Mouse (Mus musculus) heart, embryonic 12.5 days (tissue): ENCODE data around the gene Scg5. TPM values are rescaled to one million over a fixed set of nuclear protein-coding genes. Genes with fewer than 3 reads are reported as not detected.

Experiments
- ATAC-seq: fragments of 200-750 bp; cut with Nextera tagmentation; 2 replicates; pipeline ENCODE4 v1.8.0; 2017; ENCODE audit warnings: moderate TSS enrichment, moderate library complexity; ENCODE audit not compliant: insufficient number of reproducible peaks, low FRiP score
- H3K27ac ChIP-seq: fragments of 300-500 bp; sonication (generic); 2 replicates; pipeline ENCODE4 v1.5.1; 2016; ENCODE audit warnings: mild to moderate bottlenecking, moderate library complexity; ENCODE audit not compliant: poor library complexity, severe bottlenecking
- H3K27me3 ChIP-seq: fragments of 300-500 bp; sonication (generic); replicated peaks from 2 replicates; pipeline ENCODE4 v1.6.1; 2016; ENCODE audit warnings: mild to moderate bottlenecking, moderate library complexity
- H3K36me3 ChIP-seq: fragments of 300-500 bp; sonication (generic); 2 replicates; pipeline ENCODE4 v1.6.1; 2016; ENCODE audit warnings: mild to moderate bottlenecking, moderate library complexity
- H3K4me1 ChIP-seq: fragments of 300-500 bp; sonication (generic); replicated peaks from 2 replicates; pipeline ENCODE4 v1.6.1; 2016; ENCODE audit warnings: mild to moderate bottlenecking
- H3K4me2 ChIP-seq: fragments of 300-500 bp; sonication (generic); 2 replicates; pipeline ENCODE4 v1.6.1; 2016; ENCODE audit warnings: mild to moderate bottlenecking, moderate library complexity
- H3K4me3 ChIP-seq: fragments of 300-500 bp; sonication (generic); 2 replicates; pipeline ENCODE4 v1.5.1; 2016; ENCODE audit warnings: mild to moderate bottlenecking
- H3K9ac ChIP-seq: fragments of 300-500 bp; sonication (generic); 2 replicates; pipeline ENCODE4 v1.6.1; 2016; ENCODE audit warnings: mild to moderate bottlenecking, moderate library complexity
- H3K9me3 ChIP-seq: fragments of 300-500 bp; sonication (generic); replicated peaks from 2 replicates; pipeline ENCODE4 v1.6.1; 2016; ENCODE audit warnings: mild to moderate bottlenecking, moderate library complexity
- WGBS: fragments of 180-500 bp; shearing (Covaris S2); methylation state at CpG from one replicate; pipeline ENCODE4 v1.1.7; 2016; 5-methylcytosine and 5-hydroxymethylcytosine counted together
- polyA plus RNA-seq: library from polyadenylated mRNA; unstranded; fragments of >200 nt; fragmentation: Nextera tagmentation; extraction: Ambion mirVana; gene quantifications from 2 replicates; pipeline ENCODE4 v1.2.1, GENCODE M21; 2016

Scg5 gene
- polyA plus RNA-seq, 1 experiment from 2014 or later, result 1.1 TPM

DNA sequence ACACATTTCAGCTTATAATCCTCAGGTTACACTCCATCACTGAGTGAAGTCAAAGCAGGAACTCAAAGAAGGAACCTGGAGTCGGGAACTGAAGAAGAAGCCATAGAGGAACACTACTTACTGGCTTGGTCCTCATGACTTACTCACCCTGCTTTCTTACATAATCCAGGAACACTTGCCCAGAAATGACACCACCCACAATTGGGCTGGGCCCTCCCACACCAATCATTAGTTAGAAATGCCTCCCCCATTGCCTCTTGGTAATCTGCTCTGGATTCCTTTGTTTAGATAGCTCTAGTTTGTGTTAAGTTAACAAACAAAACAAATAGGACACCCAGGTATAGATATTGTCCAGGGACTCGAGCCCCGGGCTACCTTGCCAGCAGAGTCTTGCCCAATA is 100.3 kb downstream of the Scg5 start:
- no peak for ATAC-seq
- Histone ChIP-seq H3K9me3 (no peaks in the 10 kb centered on the region), H3K36me3 (no peaks in the 10 kb centered on the region), H3K4me2 (no peak overlapping the region), H3K4me3 (no peak overlapping the region), H3K27ac (no peak overlapping the region), H3K27me3 (no peaks in the 10 kb centered on the region), H3K4me1 (no peaks in the 10 kb centered on the region), H3K9ac (no peak overlapping the region)
- 84% methylated on average over 3 of the region's 3 CpGs for WGBS

Other genes with a start within 250 kb of the Scg5 start
- 0.09 TPM in 1 of 2 replicates, not detected in the other for gene Grem1, start 70.5 kb downstream of the Scg5 start, polyA plus RNA-seq
- gene Arhgap11a, start 19.5 kb upstream of the Scg5 start, polyA plus RNA-seq, result 38.1 and 38.5 TPM in 2 replicates
- gene Gjd2, start 184.5 kb upstream of the Scg5 start, polyA plus RNA-seq, result 0.10 TPM in 1 of 2 replicates, not detected in the other
- gene Actc1, start 224.4 kb upstream of the Scg5 start, polyA plus RNA-seq, result 11,986 and 12,061 TPM in 2 replicates